Mouse (Mus musculus) skeletal muscle tissue, adult 2 months (tissue): ENCODE measurements at regions not wholly inside any gene's neighbourhood (a gene's known extent, or its start where the extent isn't known, plus 50 kb on each side); places are given as distances from the start of the nearest gene placed in this dataset.

Experiments used
- DNase-seq: peaks from one replicate; pipeline ENCODE4 v3.0.0-alpha.2; 2012; ENCODE audit warnings: low read depth, low spot score

- DNase-seq = no peak
These were observed 181.8 kb upstream of the Rnpc3 start for GRCm38 (mm10) chr3:113811790-113812189.

DNA sequence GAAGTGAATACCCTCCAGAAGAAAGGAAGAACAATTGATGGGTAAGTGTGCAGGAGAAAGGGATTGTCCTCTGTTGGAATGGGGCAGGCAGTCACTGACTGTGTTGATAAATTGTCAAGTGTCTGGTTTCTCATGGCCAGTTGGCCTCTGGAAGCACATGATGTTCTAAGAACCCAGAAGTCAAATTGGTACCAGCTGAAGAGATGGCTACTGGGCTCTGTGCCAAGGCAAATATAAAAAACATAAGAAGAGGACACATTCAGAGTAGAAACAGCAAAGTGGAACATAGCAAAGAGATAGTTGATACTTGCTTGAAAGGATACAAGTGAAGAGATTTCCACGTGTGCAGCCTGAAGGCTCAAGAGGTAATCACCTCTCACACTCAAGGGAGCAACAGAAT, 170.9 kb upstream of the Col11a1 start:
- no peak for DNase-seq

- no peak for DNase-seq
These were observed 170.3 kb upstream of the Col11a1 start for GRCm38 (mm10) chr3:113860005-113860404.

DNA sequence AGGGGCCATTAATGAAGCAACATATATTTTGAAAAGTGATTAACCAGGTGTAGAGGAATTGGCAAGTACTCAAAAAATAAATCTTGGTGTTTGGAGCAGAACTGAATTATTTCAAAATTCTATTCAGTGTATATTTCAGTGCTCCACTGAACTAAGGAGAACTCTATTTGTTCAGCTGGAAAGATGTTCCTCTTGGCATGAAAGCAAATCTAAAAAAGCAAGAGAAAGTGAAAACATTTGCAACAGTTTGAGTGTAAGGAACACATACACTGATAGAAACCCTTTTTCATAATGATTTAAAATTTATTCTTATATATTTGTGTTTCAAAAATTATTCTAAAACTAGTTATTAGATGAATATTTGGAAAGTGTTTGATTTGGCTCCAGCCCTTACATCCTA, 169.9 kb upstream of the Col11a1 start:
- no peak for DNase-seq

DNA sequence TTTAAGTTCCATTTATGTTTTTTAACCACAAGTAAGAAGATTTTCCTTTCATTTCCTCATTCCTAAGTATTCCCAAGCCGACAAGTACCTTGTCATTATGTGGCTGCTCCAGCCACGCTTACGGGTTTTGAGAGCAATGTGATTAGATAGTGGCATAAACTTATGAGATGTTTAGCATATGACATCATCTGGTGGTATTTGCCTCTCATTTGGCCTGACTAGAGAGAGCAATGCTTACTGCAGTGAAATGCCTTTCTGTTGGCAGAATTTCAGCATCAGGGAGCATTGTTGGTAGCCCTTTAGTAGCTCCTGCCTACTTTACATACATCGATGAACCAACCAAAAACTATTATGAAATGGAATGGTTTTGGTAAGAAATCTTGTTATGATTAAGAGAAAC, 157.1 kb upstream of the Col11a1 start:
- no peak for DNase-seq

- no peak for DNase-seq
These were observed 125.2 kb upstream of the Col11a1 start for GRCm38 (mm10) chr3:113905162-113905561.

DNA sequence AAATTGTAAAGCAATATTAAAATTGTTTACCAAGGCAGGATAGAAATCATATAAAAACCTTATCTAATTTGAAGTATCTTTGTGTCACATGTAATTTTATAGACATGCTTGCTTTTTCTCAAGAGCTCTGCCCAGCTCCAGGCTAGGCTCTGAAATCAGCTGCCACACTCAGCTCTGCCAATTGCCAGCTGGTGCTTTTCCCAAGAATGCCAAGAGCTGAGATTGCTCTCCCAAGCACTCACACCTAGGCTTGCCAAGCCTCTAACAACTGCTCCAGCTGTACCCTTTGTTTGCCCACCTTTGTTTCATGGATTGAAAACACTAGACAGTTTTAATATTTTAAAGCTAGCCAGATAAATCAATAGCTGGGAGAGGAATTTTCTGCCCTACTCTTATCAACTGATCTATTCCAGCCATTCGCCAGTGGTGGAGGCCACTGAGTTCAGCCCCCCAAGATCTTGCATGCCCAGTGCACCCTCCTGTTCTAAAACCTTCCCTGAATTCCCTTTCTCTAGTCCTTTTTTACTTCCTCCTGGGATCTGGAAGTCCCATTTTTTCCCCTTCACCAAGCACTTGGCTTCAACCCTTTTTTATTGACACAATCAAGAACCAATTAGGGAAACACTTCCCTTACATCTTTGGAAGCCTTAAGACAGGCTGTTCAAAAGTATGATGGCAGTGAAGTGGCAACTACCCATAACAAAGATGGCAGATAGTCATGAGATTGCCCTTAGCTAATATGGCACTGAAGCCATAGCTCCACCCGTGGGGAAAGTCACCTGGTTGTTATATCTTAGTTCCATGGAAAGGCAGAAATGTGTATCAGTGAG, 110.8 kb upstream of the Col11a1 start:
- DNase-seq = no peak

DNA sequence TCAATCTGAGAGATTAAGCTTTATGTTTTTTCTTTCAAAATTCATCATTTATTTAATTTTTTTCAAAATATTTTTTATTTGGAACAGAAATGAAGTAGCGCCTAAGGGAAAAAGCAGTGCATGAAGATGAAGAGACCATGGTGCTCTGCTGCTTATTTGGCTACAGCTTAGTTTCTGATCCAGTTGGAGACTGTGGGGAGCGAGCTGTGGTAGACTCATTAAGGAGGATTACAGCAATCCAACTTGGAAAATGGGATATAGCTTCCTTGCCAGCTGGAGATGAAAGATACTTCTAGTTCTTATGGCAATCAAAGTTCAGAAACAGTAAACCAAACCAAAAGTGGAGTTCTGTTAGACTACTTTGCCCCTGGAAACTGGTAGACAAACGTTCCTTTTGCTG, 98.8 kb upstream of the Col11a1 start:
- DNase-seq = peak; percentile 10

- DNase-seq = no peak
These were observed 79.8 kb upstream of the Col11a1 start for GRCm38 (mm10) chr3:113950501-113950900.

GRCm38 (mm10) chr3:113952468-113952867, 77.9 kb upstream of the Col11a1 start:
- DNase-seq = no peak

DNA sequence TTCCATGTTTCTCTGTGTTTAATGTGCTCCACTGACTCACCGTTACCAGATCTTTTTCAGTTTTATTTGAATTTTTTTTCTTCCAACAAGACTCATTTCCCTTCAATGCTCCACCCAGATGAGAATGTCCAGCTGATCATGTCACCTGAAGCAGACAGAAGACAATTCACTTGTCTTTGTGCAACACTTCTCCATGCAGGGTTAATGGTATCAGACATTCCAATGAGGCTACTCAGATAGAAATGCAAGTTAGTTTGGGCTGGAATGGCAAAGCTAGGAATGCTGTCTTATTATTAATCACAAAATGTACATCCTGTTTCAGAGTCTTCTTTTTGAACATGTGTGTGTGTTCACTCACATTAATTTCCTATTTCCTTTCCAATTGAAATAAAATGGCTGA, 77.2 kb upstream of the Col11a1 start:
- no peak for DNase-seq

DNA sequence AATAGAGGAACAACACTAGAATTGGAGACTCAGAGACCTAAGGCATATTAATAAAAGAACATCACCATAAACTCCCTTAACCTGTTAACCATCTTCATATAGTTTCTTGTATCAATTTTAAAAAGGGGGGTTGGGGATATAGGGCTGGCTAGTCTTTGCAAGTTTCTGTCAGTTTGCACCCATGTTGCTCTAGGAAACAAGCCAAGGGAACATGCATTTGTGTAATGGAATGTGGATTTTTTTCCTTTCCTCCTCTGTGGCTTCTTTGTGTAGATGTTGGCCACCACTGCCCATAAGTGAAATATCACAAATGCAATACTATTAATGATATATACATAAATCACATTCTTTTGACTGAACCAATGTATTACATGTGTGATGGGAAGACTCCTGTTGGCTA, 75.9 kb upstream of the Col11a1 start:
- DNase-seq = no peak

- no peak for DNase-seq
These were observed 70.3 kb upstream of the Col11a1 start for GRCm38 (mm10) chr3:113960080-113960479.
